Mouse (Mus musculus): ENCODE measurements around the gene Klc3.

Klc3 gene

DNA sequence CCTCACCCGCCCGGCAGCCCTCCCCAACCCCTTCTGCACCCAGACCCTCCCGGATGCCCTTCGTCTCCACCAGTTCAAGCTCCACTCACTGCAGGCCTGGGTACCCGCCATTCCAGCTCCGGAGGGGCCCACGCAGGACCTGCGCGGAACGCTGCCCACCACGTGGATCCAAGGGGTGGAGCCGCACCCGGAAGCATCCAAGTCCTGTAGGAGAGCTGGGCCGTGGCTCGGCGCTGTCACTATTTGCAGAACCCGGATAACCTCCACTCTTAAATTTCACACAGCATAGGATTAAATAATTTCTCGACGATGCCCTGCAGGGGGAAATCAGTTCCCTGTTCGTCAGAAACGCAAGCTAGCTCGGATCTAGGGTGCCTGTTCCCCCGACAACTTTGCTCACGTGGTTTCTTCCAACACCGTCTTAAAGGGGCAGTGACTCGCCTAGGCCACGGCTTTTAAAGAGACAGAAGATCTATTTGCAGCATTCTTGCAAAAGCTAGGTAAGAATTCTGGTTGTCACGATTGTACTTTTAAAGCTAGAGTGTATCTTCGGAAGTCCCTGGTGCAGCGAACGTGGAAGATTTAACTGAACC, 44.5 kb downstream of the Klc3 start, which contains the start of the genes Cd3eap and Ppp1r13l:
Gene Cd3eap, minus strand, starts transcription at position 185 of the 593 bp plus-strand sequence.
Gene Ppp1r13l, plus strand, starts transcription at position 451 of the 593 bp plus-strand sequence.
- DNase-seq: peak; percentile 91

DNA sequence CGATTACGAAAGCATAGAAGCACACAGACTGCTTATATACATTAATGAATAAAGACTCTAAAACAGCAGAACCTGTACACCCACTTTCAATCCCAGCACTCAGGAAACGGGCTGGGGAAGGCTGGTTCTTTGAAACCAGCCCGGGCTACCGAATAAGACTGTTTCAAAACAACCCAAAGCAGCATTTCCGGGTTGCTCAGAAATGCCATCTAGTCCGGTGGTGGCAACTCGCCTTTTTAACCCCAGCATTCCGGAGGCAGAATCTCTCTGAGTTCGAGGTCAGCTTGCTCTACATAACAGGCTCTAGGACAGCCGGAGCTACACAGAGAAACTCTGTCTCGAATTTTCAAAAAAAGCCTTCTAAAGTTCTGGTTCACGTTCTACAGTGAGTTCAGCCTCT, 45.3 kb downstream of the Klc3 start:
- no peak for DNase-seq

DNA sequence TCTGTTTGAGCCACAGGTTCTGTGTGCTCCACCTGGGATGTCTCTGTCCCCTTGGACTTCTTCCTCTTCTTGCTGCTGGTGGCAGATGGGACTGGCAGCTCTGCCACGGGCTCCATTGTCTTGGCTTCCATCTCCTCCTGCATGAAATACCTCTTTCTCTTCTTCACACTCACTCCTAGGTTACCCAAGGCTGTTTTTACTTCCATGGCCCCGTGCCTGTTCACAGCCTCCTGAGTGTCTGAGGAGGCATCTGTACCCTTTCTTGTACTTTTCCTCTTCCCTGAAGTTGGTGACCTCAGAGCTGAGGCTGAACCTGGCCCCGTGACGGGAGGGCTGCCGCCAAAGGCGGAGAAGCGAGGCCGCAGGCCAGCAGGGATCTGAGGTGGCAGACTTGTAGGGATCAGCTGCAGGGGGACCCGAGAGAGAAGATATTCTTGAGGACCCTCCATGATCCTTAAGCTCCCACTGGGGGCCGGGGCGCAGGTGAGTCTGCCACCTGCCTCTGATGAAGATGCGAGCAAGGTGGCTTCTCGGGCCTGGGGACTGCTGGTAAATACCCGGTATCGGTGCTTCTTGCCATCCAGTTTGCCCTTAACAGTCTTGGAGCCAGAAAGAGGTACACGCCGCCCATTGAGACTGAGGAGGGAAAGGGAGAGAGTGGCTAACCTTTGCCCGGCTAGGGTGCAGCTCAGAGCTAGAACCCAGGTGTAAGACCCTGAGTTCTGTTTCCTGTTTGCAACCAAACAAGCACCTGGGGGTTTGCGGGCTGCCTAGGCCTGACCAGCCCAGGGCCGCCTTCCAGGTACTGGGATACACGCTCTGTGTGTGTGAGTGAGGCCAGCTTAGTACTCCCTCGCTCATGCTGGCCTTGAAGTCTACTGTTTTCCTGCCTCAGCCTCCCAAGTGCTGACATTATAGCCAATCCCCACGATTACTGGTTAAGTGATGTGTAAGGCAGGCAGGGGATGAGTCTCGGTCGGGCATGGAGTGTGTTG, 46.2 kb downstream of the Klc3 start:
- no peak for DNase-seq

DNA sequence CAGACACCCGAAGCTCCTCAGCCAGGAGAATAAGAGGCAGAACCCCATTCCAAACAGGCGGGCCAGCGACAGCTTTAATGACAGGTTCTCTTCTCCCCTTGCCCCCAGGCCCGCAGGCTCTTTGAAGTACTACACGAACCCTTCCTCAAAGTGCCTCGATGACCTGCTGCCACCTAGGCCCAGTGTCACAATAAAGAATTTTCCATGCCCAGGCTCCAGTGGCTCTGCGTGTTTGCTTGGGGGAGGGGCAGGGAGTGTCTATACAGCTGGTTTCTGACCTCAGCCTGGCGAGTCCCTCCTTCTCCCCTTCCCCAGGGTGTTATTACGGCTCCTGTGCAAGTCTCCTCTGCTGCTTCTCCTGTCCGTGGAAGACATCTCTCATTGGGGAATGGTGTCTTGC, 47.6 kb downstream of the Klc3 start:
- DNase-seq: no peak

DNA sequence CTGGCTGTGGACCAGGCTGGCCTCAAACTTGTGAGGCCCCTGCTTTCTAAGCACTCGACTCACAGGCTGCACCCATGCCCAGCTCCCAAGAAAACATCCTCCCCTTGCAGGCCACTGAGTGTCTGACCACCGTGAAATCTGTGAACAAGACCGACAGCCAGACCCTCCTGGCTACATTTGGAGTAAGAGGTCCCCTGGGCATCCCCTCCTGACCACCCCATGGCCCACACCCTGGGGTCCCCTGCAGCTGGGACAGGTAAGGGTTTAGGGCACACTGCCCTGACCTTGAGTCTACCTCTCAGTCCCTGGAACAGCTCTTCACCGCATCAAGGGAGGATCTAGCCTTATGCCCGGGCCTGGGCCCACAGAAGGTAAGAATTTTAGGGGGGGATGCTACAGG, 48.9 kb downstream of the Klc3 start:
- no peak for DNase-seq

DNA sequence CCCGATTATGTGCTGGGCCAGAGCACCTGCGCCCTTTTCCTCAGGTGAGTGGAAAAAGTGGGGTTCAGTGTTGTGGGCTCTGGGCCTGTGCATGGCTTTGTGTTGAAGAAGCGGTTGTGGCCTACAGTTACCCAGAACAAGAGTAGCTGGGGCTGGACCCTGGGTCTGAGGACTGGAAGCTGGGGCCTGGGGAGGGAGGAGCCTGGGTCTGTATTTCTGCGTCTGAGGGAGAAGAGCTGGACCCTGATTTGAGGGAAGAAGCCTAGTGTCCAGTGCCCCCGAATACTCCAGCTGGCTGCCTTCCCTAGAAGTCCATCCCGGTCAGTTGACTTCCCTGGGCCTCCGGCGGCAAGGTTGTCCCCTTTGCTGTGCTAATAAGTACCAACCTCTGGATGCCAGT, 53.7 kb downstream of the Klc3 start:
- no peak for DNase-seq

DNA sequence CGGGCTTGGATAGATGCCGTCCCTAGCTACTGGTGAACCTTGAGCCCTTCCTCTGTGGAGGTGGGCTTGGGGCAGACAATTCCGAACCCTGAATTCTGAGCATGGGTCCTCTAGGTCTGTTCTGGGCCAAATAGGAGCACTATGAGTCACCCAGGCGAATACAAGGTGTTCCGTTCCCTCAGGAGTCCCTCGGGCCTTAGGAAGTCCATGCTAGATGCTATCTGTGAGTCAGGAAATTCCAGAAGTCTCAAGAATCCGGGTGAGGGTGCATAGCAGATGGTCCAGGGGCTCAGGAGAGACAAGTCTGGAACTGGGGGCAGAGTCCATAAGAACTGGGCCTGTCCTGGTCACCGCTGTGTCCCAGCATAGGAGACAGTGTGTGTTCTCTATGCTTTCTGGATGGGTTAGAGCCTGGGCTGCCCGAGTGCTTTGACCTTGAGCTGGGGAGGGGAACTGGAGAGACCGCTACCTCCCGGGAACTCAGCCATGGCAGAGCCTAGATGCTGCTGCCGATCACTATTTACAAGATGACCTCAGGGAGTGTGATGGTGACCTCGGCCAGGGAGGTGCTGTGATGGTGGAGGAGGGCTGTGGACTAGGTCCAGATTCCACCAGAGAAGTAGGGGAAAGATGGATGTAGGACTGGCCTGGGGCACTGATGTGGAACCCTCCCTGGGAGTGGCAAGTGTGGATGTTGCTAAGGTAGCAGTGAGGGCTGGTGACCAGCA, 54.6 kb downstream of the Klc3 start:
- no peak for DNase-seq

DNA sequence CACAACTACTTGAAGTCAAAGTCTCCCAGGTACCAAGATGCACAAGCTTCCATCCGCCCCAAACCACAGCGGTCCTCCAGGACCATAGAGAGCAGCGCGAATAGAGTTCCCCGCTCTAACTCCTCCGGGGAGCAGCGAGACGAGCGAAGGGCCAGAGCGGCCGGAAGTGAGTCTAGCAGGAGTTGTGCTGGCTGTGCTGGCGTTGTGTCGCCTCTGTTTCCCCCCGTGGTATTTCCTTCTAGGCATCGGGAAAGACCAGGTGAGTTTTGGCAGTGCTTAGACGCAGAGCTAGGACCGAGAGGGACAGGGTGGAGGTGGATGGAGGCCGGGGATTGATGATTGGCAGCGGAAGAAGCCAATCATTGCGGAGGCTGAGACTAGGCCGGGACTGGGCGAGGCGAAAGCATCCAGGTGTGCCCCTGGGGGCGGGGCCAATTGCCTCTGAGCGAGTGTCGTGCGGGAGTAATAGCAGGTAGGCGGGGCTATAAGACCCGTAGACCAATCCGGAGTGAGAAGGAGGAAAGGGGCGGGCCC, 58.9 kb downstream of the Klc3 start:
- DNase-seq: peak; percentile 98
